ENCODE assay signal across 22 mouse cellular contexts in genomic region chr8:95363849-95364248, GRCm38 (mm10). TPM values are rescaled to one million over a fixed set of nuclear protein-coding genes. Genes with fewer than 3 reads are reported as not detected.
"Had no signal": no experiment of that assay in that cellular context is flagged by ENCODE, and none has a peak within 500 bp of the region (broad histone marks: within the 10 kb centered on the region; RNA-seq: fewer than 3 reads in every experiment).

No protein-coding gene starts in this region.

- H3K9me3 ChIP-seq: limb, embryonic 10.5 days; limb, embryonic 13.5 days; liver, embryonic 13.5 days; midbrain, embryonic 15.5 days; neural tube, embryonic 12.5 days had no signal

- H3K27ac ChIP-seq: limb, embryonic 10.5 days; limb, embryonic 13.5 days; liver, embryonic 13.5 days; macrophage; midbrain, embryonic 12.5 days; midbrain, embryonic 15.5 days; neural tube, embryonic 12.5 days had no signal

- ATAC-seq: inflammation-experienced regulatory T-cells, adult 6 months; midbrain, embryonic 15.5 days had no signal

- H3K36me3 ChIP-seq: liver, embryonic 13.5 days; midbrain, embryonic 15.5 days had no signal

- H3K4me2 ChIP-seq: limb, embryonic 13.5 days; liver, embryonic 13.5 days; midbrain, embryonic 12.5 days; midbrain, embryonic 15.5 days; neural tube, embryonic 12.5 days had no signal

- H3K4me3 ChIP-seq: limb, embryonic 10.5 days; limb, embryonic 13.5 days; liver, embryonic 13.5 days; midbrain, embryonic 12.5 days; midbrain, embryonic 15.5 days; neural tube, embryonic 12.5 days had no signal

- DNase-seq: kidney, adult 18-20 months; kidney, adult 9 months; kidney, postnatal 14 days; kidney, postnatal 4 days; liver; liver, embryonic 13.5 days; lung, adult 2 months; retina, postnatal 1 day; right cerebral cortex, postnatal 25 days; thymus, postnatal 36 days had no signal

- H3K9ac ChIP-seq: limb, embryonic 13.5 days; liver, embryonic 13.5 days; midbrain, embryonic 12.5 days; midbrain, embryonic 15.5 days; neural tube, embryonic 12.5 days had no signal

- H3K27me3 ChIP-seq: limb, embryonic 13.5 days; liver, embryonic 13.5 days; midbrain, embryonic 12.5 days; midbrain, embryonic 15.5 days; neural tube, embryonic 12.5 days had no signal

RNA-seq across cellular contexts. Expression of gene Mmp15, which starts 11.8 kb away (rescaled TPM):
- total RNA-seq: megakaryocyte, adult 5-6 weeks had no signal

RNA-seq across cellular contexts. Expression of gene Tepp, which starts 53.5 kb away (rescaled TPM):
- total RNA-seq: left cerebral cortex, adult 8-10 months; megakaryocyte, adult 5-6 weeks; neutrophil, adult 5-6 weeks had no signal
- polyA plus RNA-seq: inflammation-experienced regulatory T-cells, adult 6 months; limb, embryonic 10.5 days; liver, embryonic 13.5 days; liver, embryonic 16.5 days; macrophage; midbrain, embryonic 12.5 days; neural tube, embryonic 12.5 days; stomach, embryonic 14.5 days had no signal

RNA-seq across cellular contexts. Expression of gene Cngb1, which starts 57.5 kb away (rescaled TPM):
- polyA plus RNA-seq: liver, embryonic 13.5 days had no signal
